Mouse (Mus musculus): Measurements from ENCODE around the gene Rprd1b.

GRCm38 (mm10) chr2:158166628-158167027 lies 138.3 kb downstream of the Rprd1b start:
- TF ChIP-seq CTCF (IDR thresholded peaks at IDR 0.05; ENCODE audit: borderline replicate concordance, insufficient read depth, low read length) (no peak), POLR2A (IDR thresholded peaks at IDR 0.05; ENCODE audit: low read depth, low read length) (no peak)
